Mouse (Mus musculus) kidney, adult 8-10 months (tissue): Measurements from ENCODE around the gene Ap1m2.
A peak's percentile ranks its signal among the peaks of the same experiment; 100 is the strongest.
"Not testable (repeated sequence)": the region's sequence is repeated elsewhere in the genome, so short reads cannot be mapped to it uniquely, and the experiment has no call there.

Experiments
- DNase-seq, 2 experiments: peaks; one replicate each; pipeline ENCODE4 v3.0.0; 2022

Gene Ap1m2

DNA sequence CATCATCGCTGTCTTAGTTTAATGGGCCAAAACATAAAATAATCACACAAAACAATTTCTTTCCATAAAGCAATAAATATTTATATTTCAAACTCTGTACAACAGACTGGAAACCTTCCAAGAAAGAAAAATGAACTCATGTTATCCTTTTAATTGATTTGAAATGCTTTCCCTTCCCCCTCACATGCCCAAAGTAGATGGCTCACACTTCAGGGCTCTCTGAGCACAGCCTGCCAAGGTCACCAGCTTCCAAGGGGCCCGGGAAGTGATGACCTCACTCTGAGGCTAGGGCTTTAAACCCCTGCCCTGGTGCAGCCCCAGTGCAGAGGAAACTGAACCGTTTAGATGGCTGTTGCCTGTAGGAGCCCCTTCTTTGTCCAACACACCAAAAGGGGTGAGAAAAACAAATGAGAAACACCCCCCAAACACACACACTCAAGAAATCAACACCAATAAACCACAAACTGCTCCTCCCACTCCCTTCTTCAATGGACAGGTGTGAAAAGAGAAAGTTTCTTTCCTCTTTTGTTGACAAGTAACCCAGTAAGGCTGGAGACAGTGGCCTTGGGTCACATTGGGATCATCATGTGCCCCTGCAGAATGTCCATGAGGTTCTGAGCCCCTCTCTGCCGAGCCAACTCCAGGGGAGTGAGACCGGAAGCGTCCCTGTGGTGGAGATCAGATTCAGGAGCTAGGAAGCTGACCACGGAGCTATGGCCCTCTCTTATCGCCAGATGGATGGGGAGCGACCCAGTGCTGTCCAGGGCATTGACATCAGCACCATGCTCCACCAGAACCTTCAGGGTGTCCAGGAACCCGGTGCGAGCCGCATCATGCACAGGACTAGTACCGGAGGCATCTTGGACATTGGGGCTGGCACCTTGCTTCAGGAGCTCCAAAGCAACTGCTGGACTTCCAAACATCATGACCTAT lies 23.5 kb downstream of the Ap1m2 start:
- no peak for DNase-seq

DNA sequence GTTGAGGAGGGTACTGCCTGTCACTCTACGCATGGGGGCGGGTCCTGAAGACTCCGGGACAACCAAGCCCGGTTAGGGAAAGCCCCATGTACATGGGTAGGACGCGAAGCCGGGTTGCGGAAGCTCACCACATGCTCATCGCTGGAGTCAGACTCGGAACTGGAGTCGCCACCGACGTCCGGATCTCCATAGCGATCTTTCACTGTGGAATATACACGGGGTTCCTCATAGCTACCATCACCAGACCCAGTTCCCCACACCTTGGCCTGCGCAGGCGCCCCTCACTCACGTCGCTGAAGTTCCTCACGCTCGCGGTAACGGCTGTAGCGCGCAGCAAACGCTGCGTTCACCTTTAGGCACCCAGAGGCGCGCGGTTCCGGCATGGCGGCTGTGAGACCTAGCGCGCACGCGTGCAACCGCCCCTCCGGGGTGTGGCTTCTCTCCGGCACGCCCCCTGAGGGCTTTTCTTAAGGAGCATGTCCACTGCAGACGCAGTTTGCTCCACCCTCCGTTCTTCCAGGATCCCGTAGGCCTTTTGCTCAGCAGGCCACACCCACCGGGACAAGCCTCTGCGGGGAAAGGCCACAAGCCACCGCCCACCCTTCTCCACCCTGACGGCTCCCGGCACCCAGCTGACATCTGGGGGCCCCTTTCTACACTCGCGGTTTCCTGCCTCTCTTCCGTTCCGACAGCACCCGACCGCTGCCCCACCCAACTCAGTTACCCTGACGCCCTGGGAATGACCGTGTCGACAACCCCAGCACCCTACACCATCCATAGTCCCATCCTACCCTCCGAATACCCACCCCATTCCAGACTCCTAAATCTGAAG lies 24.4 kb downstream of the Ap1m2 start, which contains the start of gene Kri1:
Kri1 (minus strand) TSS at position 399 of the 832 bp plus-strand sequence.
- DNase-seq = peak; percentile 99

DNA sequence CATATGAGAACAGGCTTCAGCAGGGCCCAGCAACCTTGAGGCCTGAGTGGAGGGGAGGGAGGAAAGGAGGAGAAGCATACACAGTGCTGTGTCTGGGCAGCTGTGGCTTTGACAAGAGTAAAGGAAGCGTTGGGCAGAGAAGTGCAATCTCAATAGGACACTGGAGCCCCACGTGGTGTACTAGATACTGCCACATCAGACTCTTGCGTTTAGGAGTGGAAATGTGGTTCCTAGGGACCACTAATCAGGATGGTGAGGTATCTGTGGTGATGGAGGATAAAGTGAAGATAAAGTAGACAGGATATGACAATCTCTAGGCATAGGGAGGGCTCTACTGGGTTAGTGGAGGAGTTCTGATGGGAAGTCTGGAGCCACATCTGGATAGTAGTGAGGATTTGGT lies 25.4 kb downstream of the Ap1m2 start:
- no peak for DNase-seq

DNA sequence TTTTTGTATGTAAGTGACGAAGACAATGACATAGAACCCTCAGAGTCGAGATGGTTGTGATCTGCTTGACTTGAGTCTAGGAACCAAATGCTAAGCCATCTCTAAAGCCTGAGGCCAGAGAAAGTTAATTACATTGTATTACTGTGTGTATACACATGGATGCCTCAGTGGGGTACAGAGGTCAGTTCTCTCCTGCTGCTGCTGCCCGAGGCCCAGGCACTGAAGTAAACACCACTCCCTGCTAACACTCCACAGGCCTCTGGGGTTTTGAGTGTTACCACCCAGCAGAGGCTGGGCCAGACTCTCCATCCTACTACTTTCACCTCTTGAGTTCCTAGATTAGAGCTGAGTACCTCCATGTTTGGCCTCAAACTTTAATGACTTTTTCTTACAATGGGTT lies 28.1 kb downstream of the Ap1m2 start:
- DNase-seq = peak in 1 of 2 experiments; percentile 39

- DNase-seq = no peak
These were observed 28.5 kb downstream of the Ap1m2 start for GRCm38 (mm10) chr9:21283591-21283990.

GRCm38 (mm10) chr9:21277776-21278175 lies 34.4 kb downstream of the Ap1m2 start:
- no peak for DNase-seq

DNA sequence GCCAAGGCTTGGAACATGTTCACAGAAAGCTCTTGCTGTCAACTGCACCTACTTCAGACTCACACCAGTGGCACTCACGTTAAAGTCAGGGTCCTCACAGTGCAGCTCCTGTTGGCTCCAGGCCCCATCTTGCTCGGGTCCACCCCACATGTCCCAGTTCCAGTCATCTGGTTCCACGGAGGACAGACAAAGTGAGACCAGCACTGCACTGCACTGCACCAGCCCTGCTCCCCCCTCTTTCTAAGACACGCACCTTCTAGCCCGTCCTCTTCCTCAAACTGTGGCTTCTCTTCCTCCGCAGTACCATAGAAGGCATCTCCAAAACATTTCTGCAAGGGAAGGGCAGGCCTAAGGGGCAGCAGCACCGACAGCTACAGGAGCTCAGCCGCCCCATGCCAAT lies 35.8 kb downstream of the Ap1m2 start:
- no peak for DNase-seq

GRCm38 (mm10) chr9:21275727-21276126 lies 36.4 kb downstream of the Ap1m2 start:
- DNase-seq = no peak

DNA sequence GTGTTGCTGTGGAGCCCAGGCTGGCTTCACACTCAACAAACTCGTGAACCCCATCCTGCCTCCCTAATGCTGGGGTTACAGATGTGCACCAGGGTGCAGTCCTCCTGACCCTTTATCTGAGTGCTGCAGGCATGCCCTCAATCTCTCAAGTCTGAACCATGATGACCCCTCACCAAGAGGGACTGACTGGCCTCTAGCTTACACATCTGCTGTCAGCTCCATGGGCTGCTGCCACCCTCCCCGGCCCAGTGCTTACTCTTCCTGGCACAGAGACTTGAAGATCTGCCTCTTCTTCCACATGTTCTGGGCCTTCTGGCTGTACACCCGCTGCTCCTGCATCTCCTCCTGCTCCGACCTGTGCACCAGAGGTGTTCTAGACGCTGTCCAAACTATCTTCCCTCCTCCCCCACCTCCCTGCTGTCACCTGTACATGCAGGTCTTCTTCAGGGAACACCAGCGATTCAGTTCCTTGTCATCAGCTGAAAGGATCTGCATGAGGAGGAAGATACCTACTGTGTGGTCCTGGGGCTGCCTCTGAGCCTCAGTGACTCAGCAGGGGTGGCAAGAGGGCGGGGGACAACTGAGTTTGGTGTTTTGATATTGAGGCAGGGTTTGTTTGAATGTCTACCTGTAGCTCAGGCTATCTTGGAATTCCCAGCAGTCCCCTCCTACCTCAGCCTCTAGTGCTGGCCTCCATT lies 37.0 kb downstream of the Ap1m2 start:
- no peak for DNase-seq

DNA sequence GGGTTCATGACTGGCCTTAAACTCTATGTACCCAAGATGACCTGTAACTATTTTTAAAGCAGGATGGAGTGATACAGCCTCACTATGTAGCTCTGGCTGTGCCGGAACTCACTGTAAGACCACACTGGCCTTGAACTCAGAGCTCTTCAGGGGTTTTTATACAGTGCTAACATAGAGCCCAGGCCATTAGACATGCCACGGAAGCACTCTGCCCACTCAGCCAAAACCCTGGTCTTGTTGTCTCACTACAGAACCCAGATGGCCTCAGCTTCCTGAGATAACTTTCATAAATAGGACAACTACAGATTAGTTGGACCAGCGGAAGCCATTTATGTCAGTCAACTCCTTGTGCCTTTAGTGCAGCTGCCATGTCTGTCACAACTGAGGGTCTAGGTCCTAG lies 37.8 kb downstream of the Ap1m2 start:
- DNase-seq = no peak

- no peak for DNase-seq
These were observed 38.5 kb downstream of the Ap1m2 start for GRCm38 (mm10) chr9:21273520-21274228.

DNA sequence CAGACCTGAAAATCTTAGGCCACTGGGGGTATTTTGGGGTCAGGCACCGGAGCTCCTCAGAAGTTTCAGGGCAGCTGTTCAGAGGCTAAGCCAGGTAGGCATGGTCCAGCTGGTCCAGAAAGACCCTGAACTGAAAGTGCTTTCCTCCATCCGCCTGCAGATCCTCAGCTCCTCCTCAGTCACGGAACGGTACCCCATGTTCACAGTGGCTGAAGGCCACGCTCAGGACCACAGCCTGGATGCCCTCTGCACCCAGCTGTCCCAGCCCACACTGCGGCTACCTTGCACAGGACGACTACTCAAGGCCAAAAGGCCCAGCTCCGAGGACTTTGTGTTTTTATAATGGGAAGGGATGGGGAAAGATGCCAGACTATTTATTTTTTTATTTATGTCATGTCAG lies 39.0 kb downstream of the Ap1m2 start:
- no peak for DNase-seq

- DNase-seq = no peak
These were observed 39.7 kb downstream of the Ap1m2 start for GRCm38 (mm10) chr9:21272391-21272790.

DNA sequence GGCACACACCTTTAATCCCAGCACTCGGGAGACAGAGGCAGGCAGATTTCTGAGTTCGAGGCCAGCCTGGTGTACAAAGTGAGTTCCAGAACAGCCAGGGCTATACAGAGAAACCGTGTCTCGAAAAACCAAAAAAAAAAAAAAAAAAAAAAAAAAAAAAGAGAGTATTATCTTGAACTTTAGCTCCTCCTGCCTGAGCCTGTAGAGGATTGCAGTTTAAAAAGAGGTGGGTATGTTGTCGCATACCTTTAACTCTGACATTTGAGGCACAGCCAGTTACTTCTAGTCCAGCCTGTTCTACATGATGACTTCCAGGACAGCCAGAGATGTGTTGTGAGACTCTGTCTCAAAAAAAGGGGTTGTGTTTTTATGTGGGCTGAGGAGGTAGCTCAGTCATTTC lies 42.5 kb downstream of the Ap1m2 start:
- not testable (repeated sequence) for DNase-seq

DNA sequence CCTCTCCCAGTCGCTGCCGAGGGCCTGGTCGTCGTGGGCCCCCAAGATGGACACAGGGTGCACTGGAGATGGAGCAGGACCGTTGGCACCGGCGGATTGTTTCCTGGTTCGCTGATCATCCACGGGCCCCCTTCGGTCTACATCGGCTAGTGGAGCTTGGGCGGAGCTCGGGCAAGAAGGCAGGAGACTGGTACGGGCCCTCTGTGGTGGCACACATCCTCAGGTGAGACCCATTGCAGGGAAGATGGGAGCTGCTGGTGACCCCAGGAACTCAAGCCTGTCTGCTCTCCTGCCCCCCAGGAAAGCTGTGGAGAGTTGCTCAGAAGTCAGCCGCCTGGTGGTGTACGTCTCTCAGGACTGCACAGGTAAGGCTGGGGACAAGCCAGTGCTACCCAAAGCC lies 43.8 kb downstream of the Ap1m2 start:
- DNase-seq = no peak

GRCm38 (mm10) chr9:21266889-21267288 lies 45.2 kb downstream of the Ap1m2 start:
- DNase-seq = no peak

- DNase-seq = peak; percentile 76 to 77
These were observed 46.5 kb downstream of the Ap1m2 start for GRCm38 (mm10) chr9:21265611-21266010.

DNA sequence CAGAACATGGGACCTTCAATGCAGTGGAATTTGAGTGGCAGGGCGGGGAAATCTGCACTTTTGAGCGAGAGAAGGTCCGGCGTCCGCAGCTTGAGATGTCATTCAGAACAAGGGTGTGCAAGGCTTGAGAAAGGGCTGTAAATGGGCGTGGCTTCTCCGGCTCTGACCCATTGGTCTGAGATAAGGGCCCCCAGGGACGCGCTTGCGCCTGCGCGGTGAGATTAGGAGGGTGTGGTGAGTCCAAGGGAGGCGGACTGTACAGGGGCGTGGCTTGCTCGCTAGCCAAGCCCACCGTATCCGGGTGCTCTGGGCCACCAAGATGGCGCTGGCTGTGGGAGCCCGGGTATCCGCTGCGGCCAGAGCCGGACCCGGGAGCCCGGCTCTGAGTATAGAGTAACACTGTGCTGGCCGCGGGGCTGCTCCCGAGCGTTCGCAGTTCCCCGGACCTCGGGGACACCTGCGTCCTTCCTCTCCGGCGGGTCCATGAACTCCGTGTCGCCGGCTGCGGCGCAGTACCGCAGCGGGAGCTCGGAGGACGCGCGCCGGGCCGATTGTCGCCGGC lies 47.1 kb downstream of the Ap1m2 start, which contains the start of gene Atg4d:
Atg4d (plus strand) TSS at position 294 of the 562 bp plus-strand sequence.
- DNase-seq = peak; percentile 98 to 99

DNA sequence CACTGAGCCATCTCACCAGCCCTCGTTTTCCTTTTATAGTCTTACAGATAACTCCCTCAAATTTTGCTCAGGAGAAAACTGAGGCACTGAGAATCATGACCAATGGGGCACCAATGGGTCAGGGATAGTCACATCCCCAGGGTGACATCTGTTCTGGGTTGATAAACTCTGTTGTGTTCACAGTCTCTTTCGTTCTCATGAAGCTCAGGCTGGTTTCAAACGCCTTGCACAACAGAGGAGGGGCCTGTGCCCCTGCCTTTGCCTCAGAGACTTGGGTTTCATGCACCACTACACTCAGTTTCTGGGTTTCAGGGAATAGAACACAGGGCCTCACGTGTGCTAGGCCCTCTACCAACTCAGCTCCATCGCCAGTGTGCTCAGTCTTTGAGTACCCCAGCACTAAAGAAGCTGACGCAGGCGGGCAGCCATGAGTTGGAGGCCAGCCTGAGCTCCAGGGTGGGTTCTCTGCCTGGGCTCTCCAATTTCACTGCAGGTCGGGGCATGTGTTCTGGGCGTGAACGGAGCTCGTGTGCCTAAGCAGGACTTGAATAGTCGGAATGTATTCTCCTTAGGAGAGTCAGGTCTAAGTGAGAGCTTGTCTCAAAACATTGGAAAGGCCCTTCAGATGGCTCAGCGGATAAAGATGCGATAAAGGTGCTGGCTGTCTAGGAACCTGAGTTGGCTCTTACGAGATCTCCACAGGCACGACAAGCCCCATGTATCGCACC lies 47.7 kb downstream of the Ap1m2 start:
- DNase-seq = no peak

- no peak for DNase-seq
These were observed 50.3 kb downstream of the Ap1m2 start for GRCm38 (mm10) chr9:21261831-21262230.

DNA sequence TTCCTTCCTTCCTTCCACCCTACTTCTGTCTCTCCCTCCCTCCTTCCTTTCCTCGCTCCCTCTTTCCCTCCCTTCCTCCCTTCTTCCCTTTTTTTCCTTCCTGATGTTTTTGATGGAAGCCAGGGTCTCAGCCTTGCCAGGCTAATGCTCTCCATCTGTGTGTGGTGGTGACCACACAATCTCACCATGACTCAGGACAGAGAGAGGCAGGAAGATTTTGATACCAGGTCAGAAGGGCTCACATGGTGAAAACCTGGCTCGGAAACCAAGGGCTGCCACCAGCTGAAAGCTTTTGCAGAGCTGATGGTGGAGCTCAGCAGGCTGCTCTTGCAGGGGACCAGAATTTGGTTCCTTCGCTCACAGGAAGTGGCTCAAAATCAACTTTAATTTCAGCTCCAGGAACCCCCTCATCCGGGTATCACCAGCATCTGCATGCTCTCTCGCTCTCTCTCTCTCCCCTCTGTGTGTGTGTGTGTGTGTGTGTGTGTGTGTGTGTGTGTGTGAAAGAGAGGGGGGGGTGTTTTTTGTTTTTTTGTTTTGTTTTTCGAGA lies 51.6 kb downstream of the Ap1m2 start:
- DNase-seq = no peak
